Mouse (Mus musculus): Measurements from ENCODE around the gene Sertad2.

Sertad2 gene

GRCm38 (mm10) chr11:20542739-20543452 is at the start of gene Sertad2:
TSS of gene Sertad2 (plus strand) at chr11:20543253.
- peak; percentile 98 for DNase-seq

GRCm38 (mm10) chr11:20493922-20494626 is 49.0 kb upstream of the Sertad2 start:
- DNase-seq = no peak

- no peak for DNase-seq
Observed at GRCm38 (mm10) chr11:20500516-20500915, 42.5 kb upstream of the Sertad2 start.

- DNase-seq = no peak
Observed at GRCm38 (mm10) chr11:20501160-20501955, 41.7 kb upstream of the Sertad2 start.

GRCm38 (mm10) chr11:20513574-20513973 is 29.5 kb upstream of the Sertad2 start:
- no peak for DNase-seq

GRCm38 (mm10) chr11:20514757-20515156 is 28.3 kb upstream of the Sertad2 start:
- no peak for DNase-seq

- DNase-seq = no peak
Observed at GRCm38 (mm10) chr11:20521321-20521720, 21.7 kb upstream of the Sertad2 start.

GRCm38 (mm10) chr11:20522750-20523149 is 20.3 kb upstream of the Sertad2 start:
- no peak for DNase-seq

GRCm38 (mm10) chr11:20524435-20524834 is 18.6 kb upstream of the Sertad2 start:
- DNase-seq = no peak

GRCm38 (mm10) chr11:20525909-20526308 is 17.1 kb upstream of the Sertad2 start:
- DNase-seq = no peak

GRCm38 (mm10) chr11:20527901-20528300 is 15.2 kb upstream of the Sertad2 start:
- DNase-seq = no peak

GRCm38 (mm10) chr11:20531682-20531991 is 11.4 kb upstream of the Sertad2 start:
- DNase-seq = no peak

GRCm38 (mm10) chr11:20531992-20532881 is 10.8 kb upstream of the Sertad2 start:
- DNase-seq = peak; percentile 77

- DNase-seq = no peak
Observed at GRCm38 (mm10) chr11:20533231-20533630, 9.8 kb upstream of the Sertad2 start.

GRCm38 (mm10) chr11:20537221-20537620 is 5.8 kb upstream of the Sertad2 start:
- DNase-seq = no peak

- no peak for DNase-seq
Observed at GRCm38 (mm10) chr11:20538496-20538895, 4.6 kb upstream of the Sertad2 start.

- DNase-seq = no peak
Observed at GRCm38 (mm10) chr11:20541280-20541679, 1.8 kb upstream of the Sertad2 start.

GRCm38 (mm10) chr11:20541995-20542637 is 937 bp upstream of the Sertad2 start:
- no peak for DNase-seq

- peak; percentile 42 for DNase-seq
Observed at GRCm38 (mm10) chr11:20543453-20544120, 534 bp downstream of the Sertad2 start.

- DNase-seq = no peak
Observed at GRCm38 (mm10) chr11:20544376-20544775, 1.3 kb downstream of the Sertad2 start.

GRCm38 (mm10) chr11:20544801-20545515 is 1.9 kb downstream of the Sertad2 start:
- no peak for DNase-seq

Measured in embryo, embryonic 11 days (tissue).